Mouse (Mus musculus) cerebellum, adult 11 months (tissue): ENCODE measurements around the gene Ablim2.

Source experiments
- DNase-seq: peaks from one replicate; pipeline ENCODE4 v3.0.0; 2022

Ablim2 gene

DNA sequence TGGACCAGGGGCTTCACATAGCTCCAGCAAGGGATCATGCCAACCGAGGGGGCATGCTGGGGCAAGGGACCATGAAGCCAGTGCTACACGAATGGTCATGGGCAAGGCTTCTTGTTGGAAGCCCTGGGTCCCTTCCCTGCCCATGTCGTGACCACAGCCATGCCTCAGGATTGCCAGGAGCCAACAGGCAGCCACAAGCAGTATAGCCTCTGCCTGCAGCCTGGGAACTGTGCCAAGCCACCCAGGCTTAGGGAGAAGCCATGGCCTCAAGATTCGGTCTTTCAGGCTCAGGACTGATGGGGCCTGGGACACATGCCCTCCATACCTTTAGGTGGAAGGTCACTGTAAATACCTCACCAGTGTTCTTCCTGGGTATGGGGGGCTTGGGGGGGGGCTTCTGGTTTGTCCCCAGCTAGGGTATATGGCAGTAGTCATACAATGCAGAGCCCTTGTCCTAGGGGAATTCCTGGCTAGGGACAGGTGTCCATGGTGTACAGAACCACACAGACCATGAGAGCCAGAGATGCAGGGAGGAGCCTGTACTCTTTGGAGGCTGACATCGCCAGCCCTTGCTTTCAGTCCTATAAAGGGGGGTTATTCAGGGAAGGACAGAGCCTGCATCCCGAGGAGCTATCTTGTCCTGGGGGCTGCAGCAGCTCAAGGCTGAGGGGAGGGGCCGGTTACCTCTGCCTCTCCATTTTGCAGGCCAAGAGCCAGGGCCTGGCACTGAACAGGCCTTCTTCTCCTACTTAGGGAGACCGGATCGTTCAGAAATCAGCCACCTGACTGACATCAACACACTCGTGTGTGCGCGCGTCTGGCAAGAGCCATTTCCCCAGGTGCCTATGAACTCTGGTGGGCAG, 15.8 kb downstream of the Ablim2 start:
- peak; percentile 46 for DNase-seq

DNA sequence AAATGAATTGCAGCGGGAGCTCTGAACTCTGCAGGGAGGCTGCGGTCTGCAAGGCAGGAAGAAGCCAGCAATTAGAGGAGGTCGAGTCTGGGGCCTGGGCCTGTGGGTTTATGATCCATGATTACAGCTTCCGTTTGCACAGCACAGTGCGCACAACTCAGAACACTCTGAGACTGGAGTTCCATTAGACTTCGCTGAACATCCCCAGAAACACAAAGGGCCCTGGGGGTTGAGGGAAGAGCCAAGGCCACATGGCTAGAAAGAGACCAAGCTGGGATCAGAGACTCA, 16.4 kb downstream of the Ablim2 start:
- DNase-seq: no peak

- no peak for DNase-seq
Measured at GRCm38 (mm10) chr5:35781116-35781515, 23.4 kb downstream of the Ablim2 start.

DNA sequence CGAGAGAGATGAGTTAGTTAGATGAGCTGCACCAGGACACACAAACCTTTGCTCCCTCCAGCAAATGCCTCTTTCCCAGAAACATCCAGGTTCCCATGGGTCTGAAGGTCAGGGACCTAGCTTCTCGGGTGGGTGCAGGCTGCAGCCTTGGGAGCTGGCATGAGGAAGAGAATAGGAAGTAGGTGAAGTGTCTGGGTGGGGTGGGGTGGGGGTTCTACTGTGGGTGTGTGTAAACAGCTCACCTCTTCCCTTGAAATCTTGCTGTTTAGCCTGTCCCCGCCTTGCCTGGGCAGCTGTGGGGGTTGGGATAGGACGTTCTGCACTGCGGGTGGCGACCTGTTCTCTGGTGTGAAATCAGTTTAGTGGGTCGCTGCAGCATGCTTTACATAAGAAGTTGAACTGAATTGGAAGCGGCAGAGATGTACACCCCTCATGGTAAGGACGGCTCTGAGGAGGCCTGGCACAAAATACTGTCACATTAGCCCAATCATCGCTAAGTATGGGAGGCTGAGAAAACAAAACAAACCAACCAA, 25.0 kb downstream of the Ablim2 start:
- DNase-seq: no peak

GRCm38 (mm10) chr5:35785853-35786252, 28.2 kb downstream of the Ablim2 start:
- no peak for DNase-seq

GRCm38 (mm10) chr5:35787847-35788246, 30.2 kb downstream of the Ablim2 start:
- no peak for DNase-seq

DNA sequence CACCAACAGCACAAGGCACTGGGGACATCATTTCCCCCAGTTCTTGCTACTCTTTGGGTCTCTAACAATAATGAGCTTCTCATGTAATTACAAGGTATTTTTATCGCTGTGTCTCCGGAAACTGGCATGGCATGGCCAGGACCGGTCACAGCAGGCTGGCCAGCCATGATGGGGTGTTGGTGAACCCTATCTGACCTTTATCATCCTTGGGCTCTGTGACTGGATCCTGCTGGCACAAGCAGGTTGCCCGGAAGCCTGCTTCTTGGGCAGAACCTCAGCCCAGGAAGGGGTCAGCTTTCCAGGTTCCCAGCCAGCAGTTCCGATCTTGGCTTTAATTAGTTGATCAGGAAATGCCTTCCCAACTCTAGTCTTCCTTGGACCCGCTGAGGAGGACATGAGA, 31.0 kb downstream of the Ablim2 start:
- DNase-seq: no peak

DNA sequence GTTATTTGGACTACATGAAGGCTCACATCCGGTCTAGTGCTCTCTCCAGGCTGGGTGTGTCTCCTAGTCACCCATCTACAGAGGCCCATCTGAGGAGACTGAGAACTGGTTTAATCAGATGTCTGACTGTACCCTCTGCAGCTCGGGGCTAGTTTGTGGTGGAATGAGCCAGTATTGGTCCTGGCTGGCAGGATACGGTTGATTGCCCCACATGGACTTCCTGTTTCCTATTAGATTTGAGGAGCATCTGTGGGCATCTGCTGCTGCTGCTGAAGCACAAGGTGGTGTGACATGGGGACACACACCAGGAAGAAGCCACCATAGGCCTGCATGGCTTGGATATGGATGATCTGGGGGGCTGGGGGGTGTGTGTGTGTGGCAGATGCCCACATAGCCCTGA, 32.0 kb downstream of the Ablim2 start:
- no peak for DNase-seq

- no peak for DNase-seq
Measured at GRCm38 (mm10) chr5:35790387-35791065, 32.8 kb downstream of the Ablim2 start.

GRCm38 (mm10) chr5:35793971-35794370, 36.3 kb downstream of the Ablim2 start:
- no peak for DNase-seq

DNA sequence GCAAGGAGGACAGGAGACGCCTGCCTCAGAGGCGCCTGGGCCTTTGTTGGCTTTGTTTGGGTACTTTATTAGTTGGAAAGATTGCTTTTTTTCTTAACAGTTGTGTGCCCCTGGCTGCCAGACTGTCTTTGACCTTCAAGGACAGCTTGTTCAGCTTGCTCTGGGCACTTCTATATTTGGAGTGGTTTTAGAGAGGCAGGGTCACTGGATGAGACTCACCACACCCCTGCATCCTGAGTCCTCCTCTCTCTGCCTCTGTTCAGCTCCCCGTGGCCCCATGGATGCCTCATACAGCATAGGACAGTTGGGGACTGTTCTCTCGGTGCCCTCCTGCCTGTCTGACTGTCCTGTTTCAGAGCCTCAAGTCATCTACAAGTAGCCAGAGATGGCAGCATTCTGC, 37.3 kb downstream of the Ablim2 start:
- no peak for DNase-seq

DNA sequence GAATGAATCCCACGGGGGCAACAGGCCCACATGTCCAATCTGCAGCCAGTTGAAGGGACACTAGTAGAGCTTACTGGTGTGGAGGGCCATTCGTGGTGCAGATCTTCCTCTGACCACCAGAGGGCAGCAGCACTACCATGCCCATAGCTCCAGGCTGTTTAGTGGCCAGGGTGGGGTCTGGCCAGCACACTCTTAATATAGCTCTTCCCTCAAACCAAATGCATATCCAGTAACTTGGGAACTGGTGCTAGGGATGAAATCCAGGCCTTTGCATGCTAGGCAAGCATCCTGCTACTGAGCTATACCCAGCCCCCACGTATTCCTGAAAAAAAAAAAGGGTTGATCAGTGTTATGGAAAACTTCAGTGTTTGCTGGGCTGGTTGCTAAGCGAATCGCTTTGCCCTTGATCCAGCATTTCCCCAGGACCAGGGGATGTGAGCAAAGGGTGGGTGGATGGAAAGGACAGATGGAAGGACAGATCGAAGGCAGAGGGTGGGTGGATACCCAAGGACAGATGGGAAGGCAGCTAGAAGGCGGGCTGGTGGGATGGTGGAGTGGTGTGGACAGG, 37.9 kb downstream of the Ablim2 start:
- DNase-seq: peak; percentile 57

DNA sequence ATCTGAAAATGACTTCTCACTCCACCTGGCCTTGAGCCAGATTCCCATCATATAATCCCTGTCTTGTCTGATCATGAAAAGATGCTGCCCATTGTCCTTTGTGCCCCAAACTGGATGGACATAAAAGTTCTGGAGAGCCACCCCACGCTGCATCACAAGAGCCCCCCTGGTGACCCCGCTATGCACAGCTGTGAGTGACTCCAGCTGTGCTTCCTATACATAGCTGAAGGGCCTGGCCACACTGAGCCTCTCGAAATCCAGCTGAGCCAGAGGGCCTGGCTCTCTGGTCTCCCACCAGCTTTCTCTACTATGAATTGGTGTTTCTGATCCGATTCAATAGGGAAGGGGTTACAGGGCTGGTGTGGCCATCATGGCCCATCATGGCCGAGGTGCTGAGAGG, 38.5 kb downstream of the Ablim2 start:
- DNase-seq: no peak

GRCm38 (mm10) chr5:35799090-35799489, 41.4 kb downstream of the Ablim2 start:
- DNase-seq: no peak

- no peak for DNase-seq
Measured at GRCm38 (mm10) chr5:35803416-35803815, 45.7 kb downstream of the Ablim2 start.

DNA sequence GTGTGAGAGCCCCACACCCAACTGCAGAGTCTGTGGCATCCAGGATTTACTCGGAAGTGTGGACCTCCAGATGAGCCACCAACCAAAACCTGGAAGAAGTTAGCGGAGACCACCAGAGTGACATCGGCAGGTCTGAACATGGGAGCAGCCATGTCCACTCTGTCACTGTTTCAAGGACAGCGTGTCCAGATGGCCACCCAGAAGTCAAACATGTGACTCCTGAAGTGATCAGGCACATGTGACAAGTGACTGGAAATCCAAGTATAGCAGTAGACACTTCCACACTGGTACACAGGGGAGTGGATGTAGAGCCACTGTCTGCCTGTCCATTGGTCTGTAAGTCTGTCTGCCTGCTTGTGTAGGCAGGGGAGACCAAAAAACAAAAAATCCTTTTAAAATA, 47.0 kb downstream of the Ablim2 start:
- no peak for DNase-seq

DNA sequence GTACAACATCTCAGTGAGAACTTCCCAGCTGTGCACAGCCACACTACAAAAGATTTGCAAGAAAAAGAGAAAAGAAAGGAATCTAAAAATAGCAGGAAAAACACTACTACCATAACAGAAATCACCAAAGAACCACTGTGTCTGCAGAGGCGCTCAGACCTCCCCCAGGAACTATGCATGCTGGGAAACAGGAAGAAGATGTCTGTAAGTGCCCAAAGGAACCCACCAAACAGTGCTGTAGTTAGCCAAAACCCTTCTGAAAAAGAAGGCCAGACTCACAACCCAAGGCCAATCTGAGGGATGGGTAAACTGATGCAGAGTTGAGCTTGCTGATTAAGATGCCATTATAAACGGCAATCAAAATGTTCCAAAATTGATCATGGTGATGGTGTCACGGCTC, 47.5 kb downstream of the Ablim2 start:
- no peak for DNase-seq

GRCm38 (mm10) chr5:35807018-35807417, 49.3 kb downstream of the Ablim2 start:
- DNase-seq: no peak

DNA sequence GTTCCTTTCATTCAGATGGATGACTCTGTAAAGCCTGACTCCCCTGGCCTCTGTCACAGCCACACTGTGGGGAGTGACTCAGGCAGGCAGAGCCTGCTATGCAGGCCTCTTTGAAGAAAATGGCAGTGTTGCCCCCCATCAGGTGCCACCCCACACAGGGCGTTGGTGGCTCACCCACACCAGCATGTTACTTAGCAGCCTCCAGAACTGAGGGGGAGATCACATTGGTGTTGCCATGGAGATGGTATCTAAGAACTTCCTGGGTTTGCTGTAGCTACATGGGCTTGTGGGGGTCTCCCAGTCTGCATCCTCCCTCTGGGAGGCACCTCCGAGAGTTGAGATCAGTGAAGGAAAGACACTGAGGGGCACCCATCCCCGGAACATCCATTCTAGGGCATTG, 52.8 kb downstream of the Ablim2 start:
- DNase-seq: no peak

DNA sequence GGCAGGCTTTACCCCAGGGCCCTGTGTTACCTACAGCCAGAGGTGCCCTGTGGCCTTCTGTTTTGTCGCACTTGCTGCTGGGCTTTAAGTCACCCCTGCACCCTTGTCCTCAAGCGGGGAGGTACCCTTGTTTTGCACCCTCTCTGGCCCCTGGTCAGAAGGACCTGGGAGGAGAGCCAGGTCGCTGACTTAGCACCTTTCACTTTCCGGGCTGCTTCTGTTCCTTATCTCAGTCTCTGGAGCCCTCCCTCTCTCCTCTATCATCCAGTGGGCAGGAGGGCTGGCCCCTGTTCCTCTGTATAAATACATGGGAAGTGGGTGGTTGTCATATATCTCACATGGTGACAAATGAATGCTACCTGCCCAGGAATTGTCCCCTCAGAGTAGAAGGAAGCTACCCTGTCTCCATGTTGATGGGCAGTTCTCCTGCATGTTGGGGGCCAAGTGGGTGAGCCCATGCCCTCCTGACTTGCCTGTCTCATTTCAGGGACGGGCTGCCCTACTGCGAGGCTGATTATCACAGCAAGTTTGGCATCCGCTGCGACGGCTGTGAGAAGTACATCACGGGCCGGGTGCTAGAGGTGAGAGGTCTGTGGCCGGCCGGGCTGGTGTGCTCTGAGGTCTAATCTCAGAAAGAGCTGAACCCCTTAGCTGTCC, 54.1 kb downstream of the Ablim2 start:
- DNase-seq: no peak

- DNase-seq: no peak
Measured at GRCm38 (mm10) chr5:35814334-35814941, 56.8 kb downstream of the Ablim2 start.

DNA sequence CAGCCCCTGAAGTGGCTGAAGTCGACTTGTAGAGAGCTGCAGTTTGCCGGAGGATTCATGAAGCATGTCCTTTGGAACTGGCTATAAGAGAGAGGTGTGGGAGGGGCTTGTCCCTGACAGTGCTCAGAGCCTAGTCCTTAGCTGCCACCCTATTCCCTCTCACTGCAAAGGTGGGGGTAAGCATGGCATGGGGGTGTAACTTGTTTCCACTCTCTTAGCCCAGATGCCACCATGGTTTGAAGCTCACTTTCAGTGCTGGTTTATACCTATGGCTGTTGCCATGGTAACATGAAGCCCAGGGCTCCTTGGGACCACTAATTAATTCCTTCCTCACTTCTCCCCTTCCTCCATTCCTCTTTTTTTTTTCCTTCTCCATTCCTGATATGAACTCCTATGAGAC, 57.4 kb downstream of the Ablim2 start:
- DNase-seq: no peak

- no peak for DNase-seq
Measured at GRCm38 (mm10) chr5:35817266-35817665, 59.6 kb downstream of the Ablim2 start.
